Mouse (Mus musculus) macrophage (primary cell): ENCODE data around the gene Nrg3. TPM values are rescaled to one million over a fixed set of nuclear protein-coding genes. Genes with fewer than 3 reads are reported as not detected.

ENCODE experiments used
- H3K27ac ChIP-seq: fragments of 350-480 bp; formaldehyde crosslinking; 2 replicates; pipeline ENCODE4 v1.9.0; 2021
- H3K36me3 ChIP-seq: fragments of 350-480 bp; formaldehyde crosslinking; 2 replicates; pipeline ENCODE4 v1.9.0; 2021; ENCODE audit errors: inconsistent target
- H3K4me3 ChIP-seq: fragments of 350-480 bp; formaldehyde crosslinking; 2 replicates; pipeline ENCODE4 v1.9.0; 2021; ENCODE audit errors: inconsistent target
- H3K79me2 ChIP-seq: fragments of 350-480 bp; formaldehyde crosslinking; 2 replicates; pipeline ENCODE4 v1.9.0; 2021; ENCODE audit errors: inconsistent target
- WGBS: methylation state at CpG from one replicate; pipeline ENCODE4 v1.1.7; 2026; ENCODE audit warnings: inconsistent platforms; ENCODE audit not compliant: missing documents; 5-methylcytosine and 5-hydroxymethylcytosine counted together
- polyA plus RNA-seq: library from polyadenylated mRNA; stranded (reverse); fragments of 250-400 nt; gene quantifications from 3 replicates; pipeline ENCODE4 v1.2.4, GENCODE M21; 2018; ENCODE audit warnings: inconsistent platforms

Gene Nrg3
- polyA plus RNA-seq, 1 experiment from 2014 or later, result not detected

DNA sequence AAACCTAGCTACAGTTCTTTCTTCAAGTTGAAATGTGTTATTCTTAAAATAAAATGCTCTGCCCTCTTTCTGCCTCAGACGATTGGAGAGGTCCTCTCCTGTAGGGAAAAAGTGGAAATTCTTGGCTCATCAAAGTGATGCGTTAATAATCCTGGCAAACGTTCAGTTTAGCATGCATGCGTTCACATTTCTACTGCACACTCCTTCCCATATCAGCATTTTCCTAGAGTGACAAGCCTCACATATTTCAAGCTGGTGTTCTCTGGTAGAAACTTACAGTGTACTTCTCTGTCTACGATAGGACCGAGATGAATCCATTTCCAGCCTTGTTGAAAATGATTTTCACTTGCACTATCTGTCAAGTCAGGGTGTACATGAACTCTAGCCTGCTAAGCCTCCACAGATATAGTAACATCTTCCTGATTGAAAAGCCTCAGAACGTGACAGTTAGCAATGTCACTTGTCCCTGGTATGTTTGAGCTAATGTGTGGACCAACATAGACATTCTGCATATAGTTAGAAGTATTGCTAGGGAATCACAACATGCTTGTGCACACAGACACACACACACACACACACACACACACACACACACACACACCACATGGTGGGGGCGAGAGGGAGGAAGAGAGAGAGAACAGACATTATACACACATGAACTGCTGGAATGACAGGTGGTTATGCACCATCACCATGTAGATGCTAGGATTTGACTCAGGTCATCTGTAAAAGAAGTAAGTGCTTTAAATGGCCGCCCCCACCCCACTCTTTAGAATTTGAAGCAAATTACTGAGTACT lies 770.1 kb downstream of the Nrg3 start:
- Histone ChIP-seq H3K36me3 (no peaks in the 10 kb centered on the region), H3K4me3 (no peak overlapping the region), H3K27ac (no peak overlapping the region), H3K79me2 (no peaks in the 10 kb centered on the region)
- WGBS, result 82% methylated on average over 9 of the region's 9 CpGs

DNA sequence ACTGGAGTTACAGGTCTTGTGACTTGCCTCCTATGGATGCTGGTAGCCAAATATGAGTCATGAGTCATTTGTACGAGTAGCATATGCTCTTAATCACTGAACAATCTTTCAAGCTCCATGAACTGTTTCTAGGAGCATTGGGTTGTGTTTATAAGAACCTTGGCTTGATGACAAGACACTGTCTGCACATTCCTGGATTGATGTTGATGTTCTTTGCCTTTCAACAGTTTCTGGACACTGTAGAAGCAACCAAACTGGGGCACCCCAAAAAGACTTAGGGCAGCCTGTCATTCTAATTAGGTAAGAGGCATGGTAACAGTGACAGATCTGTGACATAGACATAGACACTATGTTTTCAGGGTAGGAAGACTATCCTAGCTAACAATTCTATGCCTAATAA lies 771.5 kb downstream of the Nrg3 start:
- Histone ChIP-seq H3K4me3 (no peak overlapping the region), H3K27ac (no peak overlapping the region), H3K36me3 (no peaks in the 10 kb centered on the region), H3K79me2 (no peaks in the 10 kb centered on the region)
- 40% methylated on average over 1 of the region's 1 CpGs for WGBS

DNA sequence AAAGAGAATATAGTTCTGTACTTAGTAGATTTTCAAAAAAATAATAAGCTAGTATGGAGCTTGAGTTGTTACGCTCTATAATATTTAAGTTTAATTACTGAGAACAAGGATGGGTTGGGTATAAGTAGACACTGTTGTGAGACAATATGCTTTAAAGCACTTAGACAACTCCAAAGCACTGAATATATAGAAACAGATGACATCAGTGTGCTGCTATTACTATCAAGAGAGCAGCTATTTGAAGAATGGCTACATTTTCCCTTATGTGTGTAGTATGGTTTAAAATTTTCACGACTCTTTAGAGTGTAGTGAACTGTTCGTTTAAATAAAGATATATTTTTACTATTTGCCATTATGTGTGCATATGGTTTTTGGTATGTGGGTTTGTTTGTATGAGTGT lies 771.9 kb downstream of the Nrg3 start:
- 92% methylated on average over 3 of the region's 3 CpGs for WGBS

DNA sequence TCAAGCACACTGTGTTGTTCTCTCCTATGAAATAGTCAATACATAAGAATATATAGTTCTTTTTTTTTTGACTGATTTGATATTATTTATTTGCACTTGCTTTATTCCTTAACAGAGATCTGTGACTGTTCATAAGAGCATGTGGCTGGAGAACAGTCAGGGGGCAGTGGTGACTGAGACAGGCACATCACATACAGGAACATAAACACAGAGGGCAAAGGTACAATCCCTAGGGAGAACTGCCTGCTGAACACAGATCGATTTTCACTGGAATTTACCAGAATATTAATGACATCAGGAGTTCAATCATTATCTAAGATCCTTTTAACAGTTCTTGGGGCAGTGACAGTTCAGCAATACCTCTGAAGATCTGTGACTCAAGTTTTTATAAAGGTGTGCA lies 812.9 kb downstream of the Nrg3 start:
- no peak overlapping the region for H3K27ac ChIP-seq
- H3K36me3 ChIP-seq, result no peaks in the 10 kb centered on the region
- WGBS, result 56% methylated on average over 1 of the region's 1 CpGs
- no peak overlapping the region for H3K4me3 ChIP-seq
- no peaks in the 10 kb centered on the region for H3K79me2 ChIP-seq

More for the DNA sequence above, 771.9 kb downstream of the Nrg3 start:
- H3K27ac ChIP-seq, result no peak overlapping the region
- H3K79me2 ChIP-seq, result no peaks in the 10 kb centered on the region
- no peaks in the 10 kb centered on the region for H3K36me3 ChIP-seq
- H3K4me3 ChIP-seq, result no peak overlapping the region

DNA sequence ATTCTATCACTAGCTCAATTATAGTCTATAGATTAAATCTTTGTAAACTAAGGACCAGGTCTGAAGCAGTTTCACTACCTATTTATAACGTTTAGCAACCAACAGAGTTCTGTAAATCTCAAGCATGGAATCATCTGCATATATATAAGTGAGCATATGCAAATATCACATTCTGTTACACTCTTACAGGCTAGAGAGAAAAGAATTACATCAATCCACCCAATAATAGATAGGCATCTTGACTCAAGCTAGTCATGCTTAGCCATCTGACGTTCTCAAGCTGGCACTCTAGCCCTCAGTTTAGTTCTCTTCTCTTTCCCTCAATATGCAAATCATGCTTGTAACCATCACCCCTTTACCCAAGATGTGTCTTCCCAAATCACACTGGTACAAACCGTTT lies 835.8 kb downstream of the Nrg3 start:
- H3K27ac ChIP-seq, result no peak overlapping the region
- H3K4me3 ChIP-seq, result no peak overlapping the region
- 82% methylated on average over 3 of the region's 3 CpGs for WGBS
- no peaks in the 10 kb centered on the region for H3K79me2 ChIP-seq
- H3K36me3 ChIP-seq, result no peaks in the 10 kb centered on the region

DNA sequence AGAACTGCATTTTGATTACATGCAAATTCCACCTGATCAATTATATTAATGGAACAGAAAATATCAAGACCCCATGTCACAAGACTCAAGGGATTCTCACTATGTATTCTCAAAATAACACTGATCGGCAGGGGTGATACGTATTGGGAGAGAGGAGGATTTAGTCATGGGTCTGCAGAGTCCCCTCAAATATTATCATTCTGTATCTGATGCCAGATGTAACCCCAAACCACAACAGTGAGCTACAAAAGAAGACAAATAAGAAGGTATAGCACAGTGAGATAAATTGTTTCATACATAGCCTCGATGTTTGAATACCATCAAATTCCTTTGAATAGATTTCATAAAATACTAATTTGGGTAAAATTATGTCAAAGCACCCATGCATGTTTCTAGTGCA lies 842.8 kb downstream of the Nrg3 start:
- whole genome bisulfite sequencing, result 96% methylated on average over 3 of the region's 3 CpGs
- Histone ChIP-seq H3K4me3 (no peak overlapping the region), H3K79me2 (no peaks in the 10 kb centered on the region), H3K36me3 (no peaks in the 10 kb centered on the region), H3K27ac (no peak overlapping the region)

DNA sequence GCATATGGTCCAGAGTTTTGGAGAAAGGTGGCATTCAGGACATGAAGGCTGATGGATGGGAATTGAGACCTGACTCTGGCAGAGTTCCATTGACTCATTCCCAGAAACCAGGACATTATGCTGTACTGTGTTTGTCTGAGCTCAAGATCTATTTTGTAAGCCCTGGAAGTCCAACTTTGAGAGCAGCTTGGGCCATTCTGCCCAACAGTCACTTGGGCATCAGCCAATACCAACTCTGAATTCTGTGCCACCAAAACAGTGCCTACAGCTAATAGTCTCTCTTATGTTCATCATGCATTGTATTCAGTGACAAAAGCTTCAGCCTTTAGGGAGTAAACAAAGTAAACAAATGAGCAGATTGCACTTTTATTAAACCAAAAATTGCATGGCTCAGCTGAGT lies 843.2 kb downstream of the Nrg3 start:
- H3K36me3 ChIP-seq, result no peaks in the 10 kb centered on the region
- no peak overlapping the region for H3K4me3 ChIP-seq
- H3K27ac ChIP-seq, result no peak overlapping the region
- H3K79me2 ChIP-seq, result no peaks in the 10 kb centered on the region

DNA sequence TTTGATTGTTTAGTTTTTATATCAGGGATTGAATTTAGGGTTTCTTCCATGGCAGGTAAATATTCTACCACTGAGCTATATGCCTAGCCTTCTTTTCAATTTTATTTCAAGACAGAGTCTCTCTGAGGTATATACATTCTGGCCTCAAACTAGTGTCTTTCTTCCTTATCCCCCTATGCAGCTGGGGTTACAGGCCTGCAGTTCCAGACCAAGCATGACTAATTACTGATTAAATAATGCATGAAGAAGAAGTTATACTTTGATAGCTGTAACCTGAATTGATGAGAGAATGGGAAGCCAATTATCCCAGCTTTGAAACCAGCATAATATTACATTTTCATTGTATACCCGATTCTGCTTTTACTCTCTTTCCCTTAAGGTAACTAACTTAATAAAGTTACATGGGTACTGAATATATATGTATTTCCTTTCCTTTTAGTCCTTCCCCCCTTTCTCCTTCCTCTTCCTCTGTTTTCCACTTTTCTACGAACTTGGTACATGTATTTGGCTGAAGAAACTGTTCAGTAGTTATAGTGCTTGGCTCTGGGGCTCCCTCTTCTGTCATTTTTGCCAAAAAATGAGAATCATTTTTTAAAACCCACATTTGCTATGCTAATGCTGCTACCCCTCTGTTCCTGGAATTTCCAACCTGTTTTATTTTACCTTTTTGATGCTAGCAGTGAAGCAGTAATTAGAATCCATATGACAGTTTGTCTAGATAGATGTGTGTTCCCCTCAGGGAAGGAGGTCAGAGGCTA lies 843.8 kb downstream of the Nrg3 start:
- H3K79me2 ChIP-seq, result no peaks in the 10 kb centered on the region
- 58% methylated on average over 2 of the region's 2 CpGs for WGBS
- H3K27ac ChIP-seq, result no peak overlapping the region
- H3K36me3 ChIP-seq, result no peaks in the 10 kb centered on the region
- H3K4me3 ChIP-seq, result no peak overlapping the region

DNA sequence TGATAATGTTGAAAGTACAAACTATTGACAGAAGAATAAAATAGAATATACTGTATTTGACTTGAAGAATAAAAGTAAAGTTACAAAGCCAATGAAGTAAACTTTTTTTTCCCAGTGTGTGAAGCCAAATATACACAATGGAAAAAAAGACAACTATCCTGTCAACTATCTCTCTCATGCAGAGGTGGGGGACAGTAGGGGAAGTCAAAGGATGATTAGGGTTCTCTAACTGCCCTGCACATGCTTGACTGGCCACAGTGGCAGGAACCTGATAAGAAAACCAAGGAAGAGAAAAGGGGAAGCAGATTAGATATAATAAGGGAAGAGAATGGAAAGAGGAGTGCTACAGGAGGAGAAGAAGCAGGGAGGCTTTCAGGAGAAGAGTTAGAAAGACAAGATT lies 855.9 kb downstream of the Nrg3 start:
- H3K36me3 ChIP-seq, result no peaks in the 10 kb centered on the region
- H3K4me3 ChIP-seq, result no peak overlapping the region
- no peak overlapping the region for H3K27ac ChIP-seq
- no peaks in the 10 kb centered on the region for H3K79me2 ChIP-seq

DNA sequence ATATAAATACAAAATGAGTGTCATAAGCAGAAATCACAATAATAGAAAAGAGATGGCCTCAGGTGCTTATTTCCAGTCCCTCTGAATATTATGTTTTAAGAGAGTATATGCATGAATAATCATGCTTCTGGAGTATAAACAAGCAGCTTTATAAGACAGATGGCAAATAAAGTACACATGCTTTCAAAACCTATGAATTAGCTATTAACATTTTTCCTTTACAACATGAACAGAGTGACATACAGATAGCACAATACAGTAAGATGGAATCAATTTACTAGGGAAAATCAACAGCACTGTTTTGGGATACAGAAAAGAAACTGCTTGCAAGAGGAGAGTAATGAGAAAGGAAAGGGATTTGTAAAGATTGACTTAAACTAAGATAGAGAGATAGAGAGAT lies 875.2 kb downstream of the Nrg3 start:
- H3K27ac ChIP-seq, result no peak overlapping the region
- H3K36me3 ChIP-seq, result no peaks in the 10 kb centered on the region
- H3K79me2 ChIP-seq, result no peaks in the 10 kb centered on the region
- no peak overlapping the region for H3K4me3 ChIP-seq

DNA sequence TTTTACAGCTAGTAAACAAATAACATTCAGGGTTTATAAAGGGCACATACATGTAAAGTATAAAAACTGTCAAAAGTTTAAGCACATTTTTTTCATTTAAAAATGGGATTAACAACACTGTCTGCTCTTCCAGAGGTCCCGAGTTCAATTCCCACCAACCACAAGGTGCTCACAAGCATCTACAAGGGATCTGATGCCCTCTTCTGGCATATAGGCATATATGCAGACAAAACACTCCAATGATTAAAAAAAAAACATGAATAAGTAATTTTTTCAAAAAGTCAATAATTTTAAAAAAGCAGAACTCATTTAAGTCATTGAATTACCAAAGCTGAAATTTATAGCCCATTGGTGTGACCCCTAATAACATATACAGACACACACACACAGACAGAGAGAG lies 878.6 kb downstream of the Nrg3 start:
- Histone ChIP-seq H3K79me2 (no peaks in the 10 kb centered on the region), H3K4me3 (no peak overlapping the region), H3K36me3 (no peaks in the 10 kb centered on the region), H3K27ac (no peak overlapping the region)
- whole genome bisulfite sequencing, result 62% methylated on average over 1 of the region's 1 CpGs

DNA sequence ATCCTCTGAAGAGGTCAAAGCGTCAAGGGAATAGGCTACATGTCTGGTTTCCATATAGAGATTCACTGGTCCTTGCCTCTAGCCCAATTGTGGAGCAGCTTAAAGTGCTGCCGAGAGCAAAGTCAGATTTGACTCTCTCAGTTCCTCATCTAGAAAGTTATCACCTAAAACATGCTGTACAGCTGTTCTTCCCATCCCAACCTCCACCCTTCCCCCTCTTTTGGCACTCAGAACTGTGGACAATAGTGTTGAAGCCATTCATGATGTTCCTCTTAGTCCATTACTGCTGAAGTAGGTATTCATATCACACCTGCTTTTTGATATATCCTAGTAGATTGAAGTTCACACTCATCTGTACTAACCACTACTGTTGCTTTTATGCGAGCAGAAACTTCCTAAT lies 896.1 kb downstream of the Nrg3 start:
- no peak overlapping the region for H3K4me3 ChIP-seq
- no peak overlapping the region for H3K27ac ChIP-seq
- no peaks in the 10 kb centered on the region for H3K79me2 ChIP-seq
- WGBS, result 78% methylated on average over 3 of the region's 3 CpGs
- no peaks in the 10 kb centered on the region for H3K36me3 ChIP-seq

DNA sequence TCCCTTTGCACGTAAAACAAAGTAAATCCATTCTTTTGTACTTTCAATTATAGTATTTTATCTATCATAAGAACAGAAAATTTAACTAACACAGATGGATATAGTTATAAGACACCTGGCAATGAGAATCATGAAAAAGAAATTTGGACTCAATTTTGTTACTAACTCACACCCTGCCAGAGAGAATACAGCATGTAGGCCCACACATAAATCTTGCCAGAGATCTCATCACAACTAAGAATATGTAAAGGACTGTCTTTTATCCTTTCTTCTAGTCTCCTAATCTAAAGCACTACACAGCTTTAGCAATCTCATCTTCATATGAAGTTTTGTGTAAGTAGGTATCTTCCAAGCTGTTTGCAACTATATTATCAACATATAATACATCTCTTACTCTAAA lies 904.7 kb downstream of the Nrg3 start:
- H3K27ac ChIP-seq, result no peak overlapping the region
- H3K79me2 ChIP-seq, result no peaks in the 10 kb centered on the region
- no peak overlapping the region for H3K4me3 ChIP-seq
- no peaks in the 10 kb centered on the region for H3K36me3 ChIP-seq
- WGBS, result 83% methylated on average over 1 of the region's 1 CpGs

DNA sequence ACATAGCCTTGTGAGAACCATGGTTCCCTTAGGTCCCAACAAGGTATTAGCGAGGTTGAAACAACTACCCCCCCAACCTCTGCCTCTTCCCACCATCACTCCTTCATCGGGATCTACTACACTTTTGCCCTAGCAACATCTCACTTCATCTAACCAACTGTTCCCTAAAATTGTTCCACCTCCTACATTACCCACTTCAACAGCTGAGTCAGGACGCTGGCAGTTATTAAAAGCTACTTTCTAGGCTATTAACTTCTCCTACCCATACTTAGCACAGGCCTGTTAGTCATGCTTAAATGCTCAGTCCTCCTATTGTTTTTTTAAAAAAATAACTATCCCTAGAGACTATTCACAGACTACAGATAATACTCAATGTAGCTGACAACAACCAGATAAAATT lies 906.7 kb downstream of the Nrg3 start:
- H3K27ac ChIP-seq, result no peak overlapping the region
- no peaks in the 10 kb centered on the region for H3K36me3 ChIP-seq
- WGBS, result 84% methylated on average over 3 of the region's 3 CpGs
- no peak overlapping the region for H3K4me3 ChIP-seq
- no peaks in the 10 kb centered on the region for H3K79me2 ChIP-seq

DNA sequence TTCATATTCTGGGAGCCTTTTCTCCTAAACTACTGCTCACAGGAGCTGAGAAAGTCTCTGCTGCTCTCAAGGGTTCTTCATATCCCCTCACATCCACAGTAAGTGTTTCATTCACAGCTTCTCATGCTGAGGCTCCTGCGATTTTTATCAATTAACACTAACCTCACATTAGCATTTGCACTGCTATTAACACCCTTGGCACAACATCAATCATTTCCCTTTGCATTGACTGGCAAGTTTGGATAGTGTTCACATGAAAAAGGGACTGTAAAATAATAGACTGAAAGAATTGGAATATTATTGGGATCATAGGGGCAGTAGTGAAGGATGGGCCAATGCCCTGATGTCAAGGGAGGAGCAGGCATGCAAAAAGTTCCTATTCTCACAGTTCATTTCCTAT lies 918.3 kb downstream of the Nrg3 start:
- H3K36me3 ChIP-seq, result no peaks in the 10 kb centered on the region
- WGBS, result 77% methylated on average over 1 of the region's 1 CpGs
- no peak overlapping the region for H3K27ac ChIP-seq
- no peak overlapping the region for H3K4me3 ChIP-seq
- no peaks in the 10 kb centered on the region for H3K79me2 ChIP-seq

DNA sequence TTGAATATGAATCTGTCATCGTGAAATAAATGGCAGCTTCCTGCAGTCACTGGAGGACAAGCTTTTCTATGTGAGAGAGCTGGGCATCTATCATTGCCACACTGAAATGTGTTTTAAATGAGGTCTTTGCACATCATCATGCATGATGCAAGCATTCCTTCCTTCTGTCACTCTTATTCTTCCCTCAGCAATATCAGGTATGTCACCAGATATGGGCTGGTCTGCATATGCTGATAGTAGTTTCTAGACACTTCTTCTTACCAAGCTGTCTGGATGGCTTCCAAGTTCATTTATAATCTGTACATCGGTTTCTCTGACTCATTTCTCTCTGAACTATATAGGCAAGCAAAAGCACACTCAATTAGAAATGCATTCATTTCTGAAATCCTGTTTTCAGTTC lies 925.6 kb downstream of the Nrg3 start:
- no peak overlapping the region for H3K4me3 ChIP-seq
- H3K27ac ChIP-seq, result no peak overlapping the region
- WGBS, result 77% methylated on average over 2 of the region's 2 CpGs
- H3K79me2 ChIP-seq, result no peaks in the 10 kb centered on the region
- H3K36me3 ChIP-seq, result no peaks in the 10 kb centered on the region
